Mouse (Mus musculus): Measurements from ENCODE around the gene Galnt17. TPM values are rescaled to one million over a fixed set of nuclear protein-coding genes. Genes with fewer than 3 reads are reported as not detected.

Gene Galnt17
- polyA plus RNA-seq, 1 experiment from 2014 or later, result 0.09 TPM

DNA sequence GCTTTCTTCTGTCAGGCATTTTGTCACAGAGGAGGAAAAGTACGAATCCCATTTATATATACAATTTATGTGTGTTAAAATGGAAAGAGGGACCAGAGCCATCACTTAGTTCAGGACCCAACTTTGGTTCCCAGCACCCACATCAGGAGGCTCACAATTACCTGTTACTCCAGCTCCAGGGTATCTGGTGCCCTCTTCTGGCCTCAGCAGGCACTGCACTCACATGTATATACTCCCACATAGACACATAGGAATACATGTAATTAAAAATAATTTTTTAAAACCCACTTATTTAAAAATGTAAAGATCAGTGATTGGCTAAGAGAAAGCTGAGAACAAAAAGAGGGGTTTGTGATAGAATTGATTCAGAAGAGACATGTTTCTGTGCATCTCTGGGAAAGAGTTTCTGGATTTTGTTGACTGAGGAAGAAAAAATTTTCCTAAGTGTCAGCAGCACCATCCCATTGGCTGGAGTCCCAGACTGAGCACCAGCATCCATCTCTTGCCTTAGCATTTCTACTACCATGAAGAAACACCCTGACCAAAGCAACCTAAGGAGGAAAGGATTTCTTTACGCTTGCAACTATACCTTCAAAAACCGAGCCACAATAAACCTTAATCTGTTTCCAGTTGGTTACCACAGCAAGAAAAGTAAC lies 381.0 kb downstream of the Galnt17 start:
- Histone ChIP-seq H3K36me3 (replicated peaks) (no peaks in the 10 kb centered on the region), H3K27me3 (no peaks in the 10 kb centered on the region), H3K4me3 (replicated peaks) (no peak overlapping the region), H3K27ac (replicated peaks) (no peak overlapping the region), H3K4me1 (replicated peaks) (no peaks in the 10 kb centered on the region), H3K4me2 (no peak overlapping the region), H3K9ac (no peak overlapping the region), H3K9me3 (replicated peaks) (0 out of 2 replicates have a peak, but pooled peaks cover 4% of the 10 kb centered on the region)
- no peak for ATAC-seq (ENCODE audit: insufficient read depth)
- 51% methylated on average over 3 of the region's 3 CpGs for WGBS (ENCODE audit: insufficient replicate concordance)

DNA sequence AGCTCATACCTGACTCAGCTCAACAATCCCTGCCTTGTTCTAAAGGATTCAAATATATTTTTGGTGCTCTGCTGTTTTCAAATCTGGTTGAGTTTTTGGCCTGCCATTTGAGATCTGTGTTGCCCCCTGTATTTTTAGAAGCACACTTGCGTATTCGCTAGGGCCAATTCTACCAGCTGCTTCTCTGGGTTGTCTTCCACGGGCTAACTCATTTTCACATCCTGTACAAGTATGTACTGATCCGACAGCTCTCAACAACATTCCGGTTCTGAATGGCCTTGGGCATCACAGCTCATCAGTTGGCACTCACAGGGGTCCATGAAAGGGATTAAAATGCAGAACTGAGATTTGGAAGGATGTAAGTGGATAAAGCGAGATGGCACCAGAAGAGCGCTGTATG lies 382.6 kb downstream of the Galnt17 start:
- Histone ChIP-seq H3K36me3 (replicated peaks) (no peaks in the 10 kb centered on the region), H3K4me3 (replicated peaks) (no peak overlapping the region), H3K27me3 (no peaks in the 10 kb centered on the region), H3K9ac (no peak overlapping the region), H3K9me3 (replicated peaks) (0 out of 2 replicates have a peak, but pooled peaks cover 4% of the 10 kb centered on the region), H3K4me2 (no peak overlapping the region), H3K4me1 (replicated peaks) (no peaks in the 10 kb centered on the region), H3K27ac (replicated peaks) (no peak overlapping the region)
- WGBS (ENCODE audit: insufficient replicate concordance), result 72% methylated on average over 7 of the region's 7 CpGs
- no peak for ATAC-seq (ENCODE audit: insufficient read depth)

DNA sequence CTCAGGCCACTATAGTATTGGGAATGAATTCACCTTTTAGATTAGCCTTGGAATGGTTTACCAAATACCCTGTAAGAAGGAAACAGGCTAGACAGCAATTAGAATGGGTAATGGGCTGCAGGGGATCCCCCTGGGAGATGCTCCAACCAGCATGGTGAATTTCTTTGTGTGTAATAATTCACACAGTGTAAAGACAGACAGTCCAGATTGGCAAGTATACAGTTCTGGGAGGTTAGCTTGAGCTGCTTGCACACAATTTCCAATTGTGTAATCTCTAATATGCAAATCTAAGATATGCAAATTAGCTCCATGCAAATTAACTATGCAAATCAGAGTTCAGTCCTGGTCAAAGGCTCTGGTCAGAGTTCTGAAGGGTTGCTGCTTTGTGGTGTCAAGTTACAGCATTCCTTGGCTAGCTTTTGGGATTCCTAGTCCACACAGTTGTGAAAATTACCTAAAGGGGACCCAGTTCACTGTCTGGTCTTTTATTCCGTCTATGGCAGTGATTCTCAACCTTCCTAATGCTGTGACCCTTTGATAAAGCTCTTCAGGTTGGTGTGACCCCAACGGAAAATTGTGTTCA lies 384.0 kb downstream of the Galnt17 start:
- no peak for ATAC-seq (ENCODE audit: insufficient read depth)
- H3K4me3 ChIP-seq (replicated peaks), result no peak overlapping the region
- no peaks in the 10 kb centered on the region for H3K27me3 ChIP-seq
- no peak overlapping the region for H3K27ac ChIP-seq (replicated peaks)
- WGBS (ENCODE audit: insufficient replicate concordance), result 19% methylated on average over 2 of the region's 2 CpGs
- H3K4me2 ChIP-seq, result no peak overlapping the region
- 0 out of 2 replicates have a peak, but pooled peaks cover 7% of the 10 kb centered on the region for H3K9me3 ChIP-seq (replicated peaks)
- H3K4me1 ChIP-seq (replicated peaks), result no peaks in the 10 kb centered on the region
- H3K36me3 ChIP-seq (replicated peaks), result no peaks in the 10 kb centered on the region
- H3K9ac ChIP-seq, result no peak overlapping the region

DNA sequence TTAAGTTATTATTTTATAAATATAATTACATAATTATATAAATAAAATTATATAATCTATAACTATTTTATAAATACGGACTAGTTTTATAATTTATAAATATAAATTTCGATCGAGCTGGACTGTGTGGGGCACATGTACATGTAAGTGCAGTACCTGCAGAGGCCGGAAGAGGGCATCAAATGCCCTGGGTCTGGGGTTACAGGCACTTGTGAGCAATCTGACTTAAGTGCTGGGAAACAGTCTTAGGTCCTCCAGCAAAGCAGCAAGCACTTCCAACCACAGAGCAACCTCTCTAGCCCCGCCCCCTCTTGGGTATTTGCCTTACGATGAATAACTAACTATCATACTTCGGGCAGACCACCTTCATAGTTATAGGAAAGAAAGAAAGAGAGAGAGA lies 388.3 kb downstream of the Galnt17 start:
- Histone ChIP-seq H3K27ac (replicated peaks) (no peak overlapping the region), H3K4me3 (replicated peaks) (no peak overlapping the region), H3K36me3 (replicated peaks) (no peaks in the 10 kb centered on the region), H3K9me3 (replicated peaks) (peaks cover 7% of the 10 kb centered on the region; the same call in 1 of the 2 replicates), H3K9ac (no peak overlapping the region), H3K27me3 (no peaks in the 10 kb centered on the region), H3K4me1 (replicated peaks) (no peaks in the 10 kb centered on the region), H3K4me2 (no peak overlapping the region)
- WGBS (ENCODE audit: insufficient replicate concordance), result 73% methylated on average over 7 of the region's 7 CpGs
- no peak for ATAC-seq (ENCODE audit: insufficient read depth)

DNA sequence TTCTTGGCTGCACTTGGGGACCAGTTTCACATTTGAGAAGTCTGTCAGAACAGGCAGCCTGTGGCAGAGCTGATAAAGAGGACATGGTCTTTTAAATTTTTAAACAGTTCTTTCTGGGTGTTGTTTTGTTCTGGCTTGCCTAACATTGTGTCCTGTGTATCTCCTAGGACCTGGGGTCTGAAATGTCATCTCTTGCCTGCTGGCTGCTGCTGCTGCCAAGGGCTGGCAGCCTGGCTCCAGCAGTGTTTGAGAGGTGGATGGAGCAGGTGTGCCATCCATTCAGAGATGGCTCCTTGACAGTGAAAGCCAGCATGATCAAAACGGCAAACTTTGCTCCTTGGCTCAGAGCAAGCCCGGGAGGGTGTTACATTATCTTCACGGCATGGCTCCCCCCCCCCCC lies 393.7 kb downstream of the Galnt17 start:
- H3K4me1 ChIP-seq (replicated peaks), result no peaks in the 10 kb centered on the region
- H3K27ac ChIP-seq (replicated peaks), result no peak overlapping the region
- 62% methylated on average over 3 of the region's 3 CpGs for WGBS (ENCODE audit: insufficient replicate concordance)
- no peak overlapping the region for H3K4me2 ChIP-seq
- no peaks in the 10 kb centered on the region for H3K36me3 ChIP-seq (replicated peaks)
- no peak overlapping the region for H3K4me3 ChIP-seq (replicated peaks)
- H3K27me3 ChIP-seq, result no peaks in the 10 kb centered on the region
- H3K9me3 ChIP-seq (replicated peaks), result peaks cover 10% of the 10 kb centered on the region; the same call in 1 of the 2 replicates
- H3K9ac ChIP-seq, result no peak overlapping the region
- ATAC-seq (ENCODE audit: insufficient read depth), result no peak

DNA sequence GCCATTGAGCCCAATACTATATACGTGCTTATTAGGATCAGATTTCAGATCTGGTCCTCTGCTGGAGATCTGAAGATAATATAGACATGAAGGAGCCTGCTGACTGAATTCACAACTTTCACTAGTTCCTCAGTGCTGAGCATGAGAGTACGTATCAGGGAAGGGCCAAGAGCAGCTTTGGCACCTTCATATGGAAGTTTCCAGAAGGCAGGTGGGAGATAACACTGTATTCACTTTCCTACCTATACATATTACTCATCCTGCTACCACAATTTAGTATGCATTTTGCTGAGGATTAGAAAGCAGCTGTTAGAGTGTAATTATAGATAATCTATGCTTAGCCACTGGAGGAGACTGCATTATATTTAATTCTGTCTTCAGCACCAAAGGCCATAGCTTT lies 396.7 kb downstream of the Galnt17 start:
- H3K4me3 ChIP-seq (replicated peaks), result no peak overlapping the region
- no peaks in the 10 kb centered on the region for H3K27me3 ChIP-seq
- no peak overlapping the region for H3K27ac ChIP-seq (replicated peaks)
- no peak overlapping the region for H3K9ac ChIP-seq
- peaks cover 4% of the 10 kb centered on the region; the same call in 1 of the 2 replicates for H3K9me3 ChIP-seq (replicated peaks)
- H3K4me1 ChIP-seq (replicated peaks), result no peaks in the 10 kb centered on the region
- H3K4me2 ChIP-seq, result no peak overlapping the region
- 41% methylated on average over 2 of the region's 2 CpGs for WGBS (ENCODE audit: insufficient replicate concordance)
- no peak for ATAC-seq (ENCODE audit: insufficient read depth)
- no peaks in the 10 kb centered on the region for H3K36me3 ChIP-seq (replicated peaks)

DNA sequence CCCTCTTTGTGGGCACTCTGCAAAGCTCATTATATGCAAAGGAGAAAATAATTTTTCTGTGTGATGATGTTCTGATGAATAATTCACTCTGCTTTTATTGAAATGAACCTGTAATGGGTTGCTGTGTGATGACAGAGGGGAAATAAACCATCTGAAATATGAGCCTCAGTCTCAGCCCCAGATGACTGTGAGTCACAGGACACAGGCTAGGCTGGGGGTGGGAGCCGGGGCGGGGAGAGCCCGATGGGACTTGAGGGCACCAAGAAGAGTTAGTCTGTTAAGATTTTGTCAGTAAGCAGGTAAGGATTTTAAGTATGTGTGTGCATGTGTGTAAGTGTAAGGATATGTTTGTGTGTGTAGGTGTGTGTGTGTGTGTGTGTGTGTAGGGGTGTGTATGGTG lies 406.6 kb downstream of the Galnt17 start:
- Histone ChIP-seq H3K9ac (no peak overlapping the region), H3K27me3 (no peaks in the 10 kb centered on the region), H3K4me3 (replicated peaks) (no peak overlapping the region), H3K4me2 (no peak overlapping the region), H3K36me3 (replicated peaks) (no peaks in the 10 kb centered on the region), H3K4me1 (replicated peaks) (no peaks in the 10 kb centered on the region), H3K27ac (replicated peaks) (no peak overlapping the region), H3K9me3 (replicated peaks) (no peaks in the 10 kb centered on the region)
- 69% methylated on average over 3 of the region's 3 CpGs for WGBS (ENCODE audit: insufficient replicate concordance)
- ATAC-seq (ENCODE audit: insufficient read depth), result no peak

DNA sequence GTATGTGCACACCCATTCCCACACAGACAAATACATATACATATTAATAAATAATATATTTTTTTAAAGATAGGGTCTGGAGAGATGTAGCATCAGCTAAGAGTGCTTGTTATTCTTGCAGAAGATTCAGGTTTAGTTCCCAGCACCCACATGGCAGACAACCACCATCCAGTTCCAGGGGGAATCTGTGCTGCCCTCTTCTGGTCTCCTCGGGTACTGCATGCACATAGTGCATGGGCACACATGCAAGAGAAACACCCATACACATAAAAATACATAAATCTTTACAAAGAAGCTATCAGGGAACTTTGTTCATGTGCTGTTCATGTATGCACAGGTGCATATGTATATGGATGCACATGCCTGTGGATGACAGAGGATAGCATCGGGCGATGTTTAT lies 412.3 kb downstream of the Galnt17 start:
- H3K4me3 ChIP-seq (replicated peaks), result no peak overlapping the region
- H3K4me1 ChIP-seq (replicated peaks), result no peaks in the 10 kb centered on the region
- H3K9ac ChIP-seq, result no peak overlapping the region
- H3K9me3 ChIP-seq (replicated peaks), result no peaks in the 10 kb centered on the region
- no peaks in the 10 kb centered on the region for H3K36me3 ChIP-seq (replicated peaks)
- no peak overlapping the region for H3K4me2 ChIP-seq
- no peak overlapping the region for H3K27ac ChIP-seq (replicated peaks)
- 81% methylated on average over 3 of the region's 3 CpGs for WGBS (ENCODE audit: insufficient replicate concordance)
- no peak for ATAC-seq (ENCODE audit: insufficient read depth)
- H3K27me3 ChIP-seq, result no peaks in the 10 kb centered on the region

DNA sequence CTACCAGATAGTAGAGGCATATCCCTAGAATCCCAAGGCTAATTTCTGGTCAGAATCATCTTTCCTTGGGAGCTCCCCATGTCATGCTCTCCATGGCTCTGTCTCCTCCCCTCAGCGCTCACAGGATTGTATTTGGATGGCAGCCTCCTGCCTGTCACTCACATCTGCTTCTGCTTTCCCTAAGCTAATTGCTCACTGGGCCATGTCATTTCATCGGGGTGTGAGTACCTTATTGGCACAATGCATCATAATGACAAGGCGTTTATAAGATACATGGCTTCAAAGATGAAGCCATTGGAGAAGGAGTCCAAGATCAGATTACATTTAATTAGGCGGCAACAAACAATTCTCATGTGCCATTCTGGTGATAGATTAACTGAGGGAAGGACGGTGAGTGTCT lies 416.6 kb downstream of the Galnt17 start:
- Histone ChIP-seq H3K9ac (no peak overlapping the region), H3K9me3 (replicated peaks) (no peaks in the 10 kb centered on the region), H3K36me3 (replicated peaks) (no peaks in the 10 kb centered on the region), H3K4me1 (replicated peaks) (no peaks in the 10 kb centered on the region), H3K4me2 (no peak overlapping the region), H3K27me3 (no peaks in the 10 kb centered on the region), H3K27ac (replicated peaks) (no peak overlapping the region), H3K4me3 (replicated peaks) (no peak overlapping the region)
- 48% methylated on average over 5 of the region's 5 CpGs for WGBS (ENCODE audit: insufficient replicate concordance)
- ATAC-seq (ENCODE audit: insufficient read depth), result no peak

DNA sequence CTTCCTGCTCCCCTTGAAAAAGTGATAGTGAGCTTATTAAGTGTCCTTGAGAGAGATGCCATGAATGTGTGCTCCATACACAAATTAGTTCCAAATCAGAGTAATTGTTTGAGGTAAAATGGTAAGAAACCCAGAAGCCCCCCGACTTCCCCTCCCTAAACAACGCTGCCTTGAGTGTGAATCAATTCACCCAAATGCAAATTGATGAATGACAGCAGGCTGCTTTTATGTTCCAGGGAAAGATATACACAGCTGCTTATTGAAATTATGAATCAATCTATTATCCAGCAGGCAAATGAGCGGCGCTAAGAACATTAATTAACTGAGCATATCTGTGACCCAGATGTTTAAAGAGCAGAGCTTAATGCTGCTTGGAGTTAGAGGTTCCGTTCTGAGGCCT lies 428.0 kb downstream of the Galnt17 start:
- no peaks in the 10 kb centered on the region for H3K4me1 ChIP-seq (replicated peaks)
- H3K36me3 ChIP-seq (replicated peaks), result no peaks in the 10 kb centered on the region
- no peaks in the 10 kb centered on the region for H3K27me3 ChIP-seq
- 0 out of 2 replicates have a peak, but pooled peaks cover 10% of the 10 kb centered on the region for H3K9me3 ChIP-seq (replicated peaks)
- 75% methylated on average over 5 of the region's 5 CpGs for WGBS (ENCODE audit: insufficient replicate concordance)
- H3K4me2 ChIP-seq, result no peak overlapping the region
- H3K27ac ChIP-seq (replicated peaks), result no peak overlapping the region
- no peak for ATAC-seq (ENCODE audit: insufficient read depth)
- no peak overlapping the region for H3K4me3 ChIP-seq (replicated peaks)
- no peak overlapping the region for H3K9ac ChIP-seq

DNA sequence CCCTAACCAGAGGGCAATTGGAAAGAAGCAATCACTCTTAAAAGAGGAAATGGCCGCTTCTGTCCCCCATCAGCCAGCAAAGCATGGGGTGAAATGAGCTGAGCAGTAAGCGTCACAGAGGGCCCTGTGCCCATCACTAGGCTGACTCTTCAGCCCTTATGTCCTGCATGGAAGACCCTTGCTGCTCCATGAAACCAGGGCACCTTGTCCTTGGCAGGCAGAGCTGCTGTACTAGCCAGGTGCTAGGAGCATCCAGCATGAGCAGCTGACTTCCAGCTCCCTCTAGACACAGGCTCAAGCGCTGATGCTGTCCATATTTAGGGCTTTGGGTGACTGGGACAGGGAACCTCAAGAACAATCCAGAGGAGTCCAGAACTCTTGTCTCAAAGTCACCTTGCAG lies 432.9 kb downstream of the Galnt17 start:
- no peak for ATAC-seq (ENCODE audit: insufficient read depth)
- Histone ChIP-seq H3K36me3 (replicated peaks) (no peaks in the 10 kb centered on the region), H3K27ac (replicated peaks) (no peak overlapping the region), H3K9ac (no peak overlapping the region), H3K27me3 (no peaks in the 10 kb centered on the region), H3K9me3 (replicated peaks) (0 out of 2 replicates have a peak, but pooled peaks cover 7% of the 10 kb centered on the region), H3K4me2 (no peak overlapping the region), H3K4me1 (replicated peaks) (no peaks in the 10 kb centered on the region), H3K4me3 (replicated peaks) (no peak overlapping the region)
- 56% methylated on average over 3 of the region's 3 CpGs for WGBS (ENCODE audit: insufficient replicate concordance)

DNA sequence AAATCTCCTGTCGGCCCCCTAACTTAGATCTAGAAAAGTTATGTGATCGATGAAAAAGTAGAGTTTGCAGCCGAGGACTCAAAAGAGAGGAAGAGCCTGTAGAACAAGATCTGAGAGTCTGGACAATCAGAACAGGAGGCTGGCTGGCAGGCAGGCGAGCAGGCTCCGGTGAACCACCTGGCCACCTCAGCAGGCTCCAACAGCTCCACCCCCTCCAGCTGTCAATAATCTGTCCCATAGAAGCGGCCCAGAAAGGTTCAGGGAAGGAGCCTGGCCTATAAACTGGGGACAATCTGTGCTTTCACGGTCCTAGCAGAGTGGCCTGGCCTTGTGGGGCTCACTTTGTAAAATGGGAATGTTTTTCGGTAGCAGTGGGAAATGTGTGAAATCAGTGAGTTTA lies 437.2 kb downstream of the Galnt17 start:
- H3K4me3 ChIP-seq (replicated peaks), result no peak overlapping the region
- no peak overlapping the region for H3K4me2 ChIP-seq
- no peaks in the 10 kb centered on the region for H3K4me1 ChIP-seq (replicated peaks)
- no peak overlapping the region for H3K27ac ChIP-seq (replicated peaks)
- H3K27me3 ChIP-seq, result no peaks in the 10 kb centered on the region
- no peaks in the 10 kb centered on the region; the same call in 1 of the 2 replicates for H3K9me3 ChIP-seq (replicated peaks)
- H3K36me3 ChIP-seq (replicated peaks), result no peaks in the 10 kb centered on the region
- 43% methylated on average over 8 of the region's 8 CpGs for WGBS (ENCODE audit: insufficient replicate concordance)
- ATAC-seq (ENCODE audit: insufficient read depth), result no peak
- no peak overlapping the region for H3K9ac ChIP-seq
